Mouse (Mus musculus) bone marrow macrophage, adult 2 months (primary cell): ENCODE results near the gene Dnah6.

Experiments used
- CTCF ChIP-seq: IDR thresholded peaks from 2 replicates; pipeline ENCODE4 v1.5.1; 2012; ENCODE audit warnings: low read depth, mild to moderate bottlenecking, low read length, moderate library complexity
- POLR2A ChIP-seq: IDR thresholded peaks from 2 replicates; pipeline ENCODE4 v1.6.1; 2012; ENCODE audit warnings: mild to moderate bottlenecking, low read depth, low read length, borderline replicate concordance

- TF ChIP-seq CTCF: no peak
- TF ChIP-seq POLR2A: no peak
Measured at GRCm38 (mm10) chr6:73221189-73221957, at the start of gene Dnah6.
